Mouse (Mus musculus) CH12.LX (cell line): ENCODE results near the gene Ranbp6.

Source experiments
- JUND ChIP-seq: conservative IDR thresholded peaks from 2 replicates; pipeline ENCODE4 v1.6.1; 2011; ENCODE audit warnings: low read depth, low read length, improper control_type of control experiment
- MEF2A ChIP-seq: IDR thresholded peaks from 2 replicates; pipeline ENCODE4 v1.6.1; 2014; ENCODE audit warnings: low read depth, mild to moderate bottlenecking, inconsistent platforms, low read length, improper control_type of control experiment, borderline replicate concordance

DNA sequence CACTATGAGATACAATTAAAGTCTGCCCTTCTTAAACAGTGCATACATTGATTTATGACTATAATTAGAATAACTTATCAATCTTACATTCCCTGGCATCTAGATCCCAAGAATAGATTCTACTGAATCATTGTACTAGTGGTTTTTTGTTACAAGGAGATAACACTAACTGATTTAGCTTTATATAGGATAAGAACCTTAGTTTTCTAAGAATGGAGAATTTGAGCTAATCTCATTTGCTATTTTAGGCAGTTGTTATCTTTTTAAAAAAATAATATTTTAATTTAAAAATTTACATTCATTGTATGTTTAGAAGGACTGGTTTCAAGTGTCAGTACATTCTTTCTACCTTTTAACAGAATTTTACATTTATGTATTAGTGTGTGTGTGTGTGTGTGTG, 24.8 kb downstream of the Ranbp6 start:
- TF ChIP-seq MEF2A (no peak), JUND (no peak)
